Mouse (Mus musculus): ENCODE measurements at regions not wholly inside any gene's neighbourhood (a gene's known extent, or its start where the extent isn't known, plus 50 kb on each side); places are given as distances from the start of the nearest gene placed in this dataset.
"Not testable (repeated sequence)": the region's sequence is repeated elsewhere in the genome, so short reads cannot be mapped to it uniquely, and the experiment has no call there.

DNA sequence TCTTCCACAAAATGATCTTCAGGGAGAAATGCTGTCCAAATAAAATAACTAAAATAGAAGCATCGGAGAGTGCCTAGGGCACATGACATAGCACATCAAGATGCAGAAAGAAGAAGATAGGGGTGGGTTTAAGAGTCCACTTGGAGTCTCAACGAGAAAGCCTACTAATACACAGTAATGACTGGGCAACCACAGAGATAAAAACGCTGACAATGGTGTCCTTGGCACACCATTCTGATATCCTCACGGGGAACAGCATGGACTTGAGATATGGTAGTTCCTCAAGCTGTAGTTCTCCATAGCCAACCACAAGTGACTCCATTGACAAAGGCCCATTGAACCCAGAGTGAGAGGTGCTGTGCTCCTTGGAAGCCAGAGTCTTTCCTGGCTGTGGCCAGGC is 105.8 kb downstream of the Dad1 start:
- DNase-seq: no peak

DNA sequence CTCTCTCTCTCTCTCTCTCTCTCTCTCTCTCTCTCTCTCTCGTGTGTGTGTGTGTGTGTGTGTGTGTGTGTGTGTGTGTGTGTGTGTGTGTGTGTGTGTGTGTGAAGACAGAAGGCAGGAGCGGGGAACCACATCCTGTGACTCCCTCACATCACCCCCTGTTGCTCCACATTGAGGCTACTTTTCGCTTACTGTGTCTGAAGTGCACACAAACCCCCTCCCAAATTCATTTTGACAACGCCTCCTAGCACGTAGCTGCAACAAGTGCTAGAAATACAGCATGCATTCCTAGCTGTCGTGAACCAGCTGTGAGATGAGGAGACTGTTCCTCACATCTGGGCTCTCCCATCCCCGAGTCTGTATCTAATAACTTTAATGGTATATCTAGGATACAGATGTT is 106.4 kb downstream of the Dad1 start:
- no peak for DNase-seq

- DNase-seq: no peak
Observed at GRCm38 (mm10) chr14:54145743-54146741, 107.9 kb downstream of the Dad1 start.

- no peak for DNase-seq
Observed at GRCm38 (mm10) chr14:54143828-54144227, 110.1 kb downstream of the Dad1 start.

- no peak for DNase-seq
Observed at GRCm38 (mm10) chr14:54138288-54138687, 115.6 kb downstream of the Dad1 start.

- DNase-seq: no peak
Observed at GRCm38 (mm10) chr14:54136538-54136937, 117.4 kb downstream of the Dad1 start.

DNA sequence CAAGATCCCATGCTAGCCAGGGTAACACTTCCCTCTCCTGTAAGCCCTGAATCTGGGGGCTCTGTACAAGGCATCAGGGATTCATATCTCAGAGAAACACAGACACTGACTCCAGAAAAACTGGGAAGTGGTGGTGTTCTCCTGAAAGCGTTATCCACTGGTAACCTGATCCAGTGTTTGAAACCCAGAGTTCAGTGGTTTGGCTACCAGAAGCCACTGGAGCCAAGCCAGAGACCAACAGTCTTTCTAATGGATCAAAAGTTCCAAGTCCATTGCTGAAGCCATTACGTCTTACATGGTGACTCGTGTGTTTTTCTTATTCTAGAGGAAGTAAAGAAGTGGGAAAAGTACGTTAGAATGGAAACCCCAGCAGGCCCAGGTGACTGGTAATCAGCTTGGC is 125.6 kb downstream of the Dad1 start:
- DNase-seq: no peak

DNA sequence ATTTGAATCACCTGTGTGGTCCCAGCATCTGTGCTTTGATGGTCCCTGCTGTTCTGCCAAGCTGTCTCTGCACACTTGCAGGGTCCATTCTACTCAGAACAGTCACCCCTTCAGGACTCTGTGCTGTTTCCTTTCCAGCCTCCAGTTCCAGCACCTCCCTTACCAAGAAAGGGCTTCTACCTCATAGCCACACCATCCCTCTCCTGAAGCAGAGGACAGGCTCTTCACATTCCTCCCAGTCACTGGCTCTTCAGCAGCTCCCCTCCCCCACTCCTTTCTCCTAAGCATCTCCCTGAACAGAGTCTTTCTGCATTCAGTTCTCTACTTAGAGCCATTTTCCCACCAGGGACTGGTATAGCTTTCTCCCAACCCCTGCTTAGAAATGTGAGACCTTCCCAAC is 128.4 kb downstream of the Dad1 start:
- no peak for DNase-seq

DNA sequence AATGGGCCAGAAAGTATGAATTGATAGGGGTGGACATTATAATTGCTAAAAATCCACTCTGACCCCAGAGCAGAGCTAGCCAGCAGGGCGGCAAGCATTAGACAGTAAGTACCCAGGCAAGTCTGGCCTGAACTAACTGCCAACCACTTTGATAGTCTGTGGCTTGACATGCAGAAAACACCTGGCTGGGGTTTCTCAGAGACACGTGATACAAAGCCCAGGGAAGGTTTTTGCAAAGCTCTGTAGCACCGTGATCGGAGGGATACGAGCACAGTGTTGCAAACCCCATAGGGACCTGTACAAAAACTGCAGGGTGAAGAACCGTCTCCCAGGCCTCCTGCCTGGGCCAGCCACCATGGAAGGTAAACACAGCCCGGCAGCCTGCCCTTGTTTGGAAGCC is 131.9 kb downstream of the Dad1 start:
- DNase-seq: no peak

DNA sequence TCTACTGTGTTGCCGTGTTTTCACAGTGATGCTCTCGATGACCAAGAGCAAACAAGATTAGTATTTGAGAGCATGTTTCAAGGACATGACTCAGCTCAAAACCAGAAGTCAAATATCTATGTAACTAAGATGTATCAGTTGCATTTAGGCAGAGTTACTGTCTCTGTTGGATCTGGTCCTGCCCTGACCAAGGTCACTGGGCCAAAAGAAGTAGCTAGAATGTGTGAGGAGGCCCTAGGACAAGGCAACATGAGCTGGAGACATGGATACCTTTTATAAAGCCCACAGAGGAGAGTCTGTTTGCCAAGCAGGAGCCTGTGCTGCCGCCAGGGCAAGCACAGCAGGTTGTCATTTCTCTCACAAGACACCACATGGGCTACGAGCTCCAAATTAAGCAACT is 132.6 kb downstream of the Dad1 start:
- no peak for DNase-seq

GRCm38 (mm10) chr14:54120194-54120593 is 133.7 kb downstream of the Dad1 start:
- DNase-seq: no peak

GRCm38 (mm10) chr14:54117607-54118006 is 136.3 kb downstream of the Dad1 start:
- DNase-seq: not testable (repeated sequence)

DNA sequence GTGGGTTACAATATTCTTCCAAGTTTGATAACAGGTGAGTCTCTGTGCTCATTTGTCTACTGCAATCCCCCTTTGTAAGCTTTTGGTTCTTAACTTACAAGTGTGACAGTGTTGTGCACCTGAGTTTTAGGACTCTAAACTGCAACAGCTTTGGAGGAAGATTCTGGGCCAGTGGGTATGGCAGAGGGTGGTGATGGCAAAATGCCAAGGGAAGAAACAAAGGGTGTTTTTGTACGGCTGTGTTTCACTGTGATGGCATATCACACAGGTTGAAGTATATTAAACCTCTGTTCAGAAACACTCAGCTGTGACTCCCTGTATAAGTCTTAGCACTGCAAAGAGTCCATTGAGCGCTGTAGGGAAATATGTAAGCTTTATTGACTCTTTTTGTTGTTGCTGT is 140.7 kb downstream of the Dad1 start:
- no peak for DNase-seq

GRCm38 (mm10) chr14:54110971-54111370 is 142.9 kb downstream of the Dad1 start:
- DNase-seq: no peak

DNA sequence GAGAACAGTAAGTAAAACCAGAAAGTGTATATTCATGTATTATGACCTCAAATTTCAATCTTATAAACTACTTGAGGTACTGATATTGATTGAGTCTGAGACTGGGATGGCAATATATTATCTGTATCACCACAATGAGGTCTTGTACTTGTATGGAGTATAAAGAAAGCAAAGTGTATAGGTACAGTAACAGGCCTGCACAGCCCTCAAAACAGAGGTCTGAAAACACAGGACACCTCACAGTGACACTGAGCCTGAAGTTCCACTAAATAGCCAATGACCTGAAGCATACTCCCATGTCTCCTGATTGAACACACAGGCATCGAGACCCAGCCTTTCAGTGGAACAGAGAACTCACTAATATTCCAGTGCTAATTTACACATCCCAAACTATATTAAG is 144.8 kb downstream of the Dad1 start:
- no peak for DNase-seq

DNA sequence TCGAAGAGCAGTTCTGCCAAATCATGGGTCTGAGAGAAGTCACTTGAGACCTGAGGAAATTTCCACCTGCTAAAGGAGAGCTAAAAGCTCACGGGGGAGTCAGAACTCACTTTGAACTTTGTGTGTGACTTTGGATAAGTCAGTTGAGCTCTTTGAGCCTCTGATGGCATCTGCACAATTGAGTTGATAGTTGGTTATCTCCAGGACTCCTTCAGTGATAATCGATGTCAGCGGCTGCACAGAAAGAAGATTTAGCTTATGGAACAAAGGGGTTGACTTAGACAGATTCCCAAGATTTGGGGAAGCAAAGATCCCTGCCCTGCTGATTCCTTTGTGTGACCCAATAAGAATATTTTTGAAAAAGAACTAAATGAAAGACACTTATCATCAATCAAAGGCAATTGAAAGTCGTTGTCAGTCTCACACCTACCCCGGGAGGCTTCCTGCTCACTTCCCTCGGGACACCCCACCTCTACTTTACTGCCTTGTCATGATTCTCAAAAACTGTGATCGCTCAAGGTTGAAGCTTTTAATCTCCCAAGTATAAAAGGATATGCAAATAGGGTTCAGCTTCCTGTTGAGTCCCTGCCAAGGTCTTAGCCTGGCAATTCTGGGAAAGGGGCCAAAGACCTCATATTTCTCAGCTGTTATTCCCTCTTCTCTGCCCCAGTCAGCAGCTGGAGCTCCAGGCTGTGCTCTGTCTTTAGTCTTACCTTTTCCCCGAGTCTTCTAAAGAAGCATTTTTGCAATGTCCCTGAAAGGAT is 145.4 kb downstream of the Dad1 start:
- DNase-seq: peak; percentile 83

GRCm38 (mm10) chr14:54107204-54107796 is 146.6 kb downstream of the Dad1 start:
- no peak for DNase-seq

DNA sequence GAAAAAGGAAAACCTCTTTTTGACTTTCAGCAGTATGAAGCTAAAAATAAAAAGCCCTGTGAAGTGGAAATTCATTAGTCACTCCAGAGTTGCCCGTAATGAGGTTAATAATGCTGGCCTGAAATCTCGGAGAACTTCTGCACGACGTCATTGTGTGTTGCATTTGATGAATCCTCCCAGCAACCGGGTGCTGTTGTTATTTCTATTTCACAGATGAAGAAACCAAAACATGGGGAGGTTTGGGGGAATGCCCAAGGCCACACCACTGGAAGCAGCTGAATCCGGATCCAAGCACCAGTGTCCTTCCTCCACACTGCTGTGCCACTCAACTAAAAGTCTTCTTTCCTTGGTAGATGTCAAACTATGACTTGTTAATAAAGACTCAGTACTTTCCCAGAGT is 149.7 kb downstream of the Dad1 start:
- no peak for DNase-seq

- no peak for DNase-seq
Observed at GRCm38 (mm10) chr14:54103541-54103940, 150.4 kb downstream of the Dad1 start.

DNA sequence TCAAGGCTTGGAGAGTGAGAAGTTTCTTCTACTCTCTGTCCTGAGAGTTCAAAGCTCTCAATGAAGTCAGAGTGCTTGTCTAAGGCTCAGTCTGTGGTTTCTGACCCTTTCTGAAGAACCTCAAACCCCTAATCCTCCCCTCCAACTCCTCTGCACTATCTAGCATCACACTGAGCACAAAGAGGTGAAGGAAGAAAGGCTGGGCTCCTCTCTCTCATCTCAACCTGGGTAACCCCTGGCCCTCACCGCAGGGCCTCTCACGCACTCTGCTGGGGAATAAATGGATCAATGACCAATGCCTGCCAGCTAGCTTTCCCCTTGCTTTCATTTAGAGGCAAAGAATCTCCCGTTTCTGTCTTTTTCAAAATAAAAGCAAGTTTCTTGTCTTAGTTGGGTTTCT is 150.8 kb downstream of the Dad1 start:
- no peak for DNase-seq

GRCm38 (mm10) chr14:54101775-54102174 is 152.1 kb downstream of the Dad1 start:
- no peak for DNase-seq

DNA sequence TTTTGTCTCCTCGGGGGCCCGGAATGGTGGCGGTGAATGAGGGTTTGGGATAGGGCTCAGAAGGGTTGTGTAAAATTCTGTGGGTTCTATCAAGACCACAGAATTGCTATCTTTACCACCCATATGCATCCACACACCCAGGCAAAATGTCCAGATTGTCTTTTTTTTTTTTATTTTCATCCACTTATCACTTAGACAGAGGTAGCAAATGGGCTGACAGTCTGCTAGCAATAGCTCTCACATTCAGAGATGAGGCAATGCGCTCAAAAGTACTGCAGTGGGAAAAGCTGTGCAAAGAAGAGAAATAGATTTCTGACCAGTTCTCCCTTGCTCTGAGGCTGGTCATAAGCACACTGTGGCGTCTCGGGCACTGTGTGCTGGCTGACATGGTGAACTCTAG is 154.5 kb downstream of the Dad1 start:
- no peak for DNase-seq

GRCm38 (mm10) chr14:54098122-54098775 is 155.7 kb downstream of the Dad1 start:
- no peak for DNase-seq
